Mouse (Mus musculus) C2C12 (cell line): ENCODE results near the gene Tfe3. TPM values are rescaled to one million over a fixed set of nuclear protein-coding genes. Genes with fewer than 3 reads are reported as not detected.

Source experiments
- H3K27me3 ChIP-seq: one replicate; pipeline ENCODE4 v1.6.1; 2011; ENCODE audit not compliant: control insufficient read depth, insufficient read depth, insufficient read length
- H3K36me3 ChIP-seq: one replicate; pipeline ENCODE4 v1.6.1; 2011; ENCODE audit not compliant: control insufficient read depth, insufficient read depth
- H3K4me3 ChIP-seq: one replicate; pipeline ENCODE4 v1.5.1; 2011; ENCODE audit warnings: mild to moderate bottlenecking, control low read depth; ENCODE audit not compliant: poor library complexity, insufficient read depth, severe bottlenecking
- H3K79me2 ChIP-seq: one replicate; pipeline ENCODE4 v1.6.1; 2011; ENCODE audit not compliant: control insufficient read depth, insufficient read depth
- H3K79me3 ChIP-seq: one replicate; pipeline ENCODE4 v1.6.1; 2011; ENCODE audit warnings: low read depth, control low read depth
- H3ac ChIP-seq: one replicate; pipeline ENCODE3; 2011; ENCODE audit warnings: low read depth; ENCODE audit not compliant: control insufficient read depth, insufficient read length
- CEBPB ChIP-seq: IDR thresholded peaks from one replicate; pipeline ENCODE4 v1.6.1; 2011; ENCODE audit warnings: low read depth, mild to moderate bottlenecking, control low read depth, moderate library complexity
- CTCF ChIP-seq: IDR thresholded peaks from one replicate; pipeline ENCODE4 v1.5.1; 2011; ENCODE audit not compliant: control insufficient read depth, insufficient read depth, insufficient read length
- FOSL1 ChIP-seq: IDR thresholded peaks from one replicate; pipeline ENCODE4 v1.8.0; 2011; ENCODE audit warnings: mild to moderate bottlenecking, low read length; ENCODE audit not compliant: poor library complexity, insufficient read depth, severe bottlenecking
- MAX ChIP-seq: IDR thresholded peaks from one replicate; pipeline ENCODE4 v1.6.1; 2011; ENCODE audit warnings: mild to moderate bottlenecking, control low read depth
- MYOD1 ChIP-seq: IDR thresholded peaks from one replicate; pipeline ENCODE4 v1.6.1; 2011; ENCODE audit warnings: low read depth; ENCODE audit not compliant: control insufficient read depth, insufficient read length
- MYOG ChIP-seq: IDR thresholded peaks from one replicate; pipeline ENCODE4 v1.6.1; 2011; ENCODE audit not compliant: control insufficient read depth, insufficient read length; ENCODE audit errors: extremely low read depth
- USF1 ChIP-seq: IDR thresholded peaks from one replicate; pipeline ENCODE4 v1.6.1; 2011; ENCODE audit warnings: low read depth, mild to moderate bottlenecking, control low read depth, moderate library complexity
- polyA plus RNA-seq: library from polyadenylated mRNA; unstranded; fragments of >200 nt; fragmentation: generic; extraction: Trizol; gene quantifications from one replicate; pipeline ENCODE4 v1.2.1, GENCODE M21; 2012; ENCODE audit warnings: missing spikeins

The Tfe3 gene
- polyA plus RNA-seq, 1 experiment = 46.7 TPM

DNA sequence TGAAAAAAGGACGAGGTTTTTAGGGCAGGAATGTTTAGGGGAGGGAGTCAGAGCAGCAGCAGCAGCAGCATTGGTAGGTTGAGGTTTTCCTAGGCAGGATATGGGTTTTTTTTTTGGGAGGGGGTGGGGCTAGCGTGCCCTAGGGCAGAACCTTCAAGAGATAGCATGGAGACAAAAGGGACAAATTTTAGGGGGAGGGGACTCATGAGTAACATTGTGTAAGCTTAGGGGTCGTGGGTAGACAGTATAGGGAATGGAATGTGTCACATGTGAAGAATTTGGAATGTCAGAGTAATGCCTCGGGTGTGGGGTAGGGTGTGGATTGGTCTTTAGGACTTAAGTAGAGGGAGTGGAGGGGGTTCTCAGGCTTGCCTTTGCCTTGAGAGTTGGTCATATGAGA is 39.7 kb upstream of the Tfe3 start:
- Histone ChIP-seq H3ac (no peak overlapping the region), H3K79me3 (no peaks in the 10 kb centered on the region), H3K36me3 (no peaks in the 10 kb centered on the region), H3K27me3 (no peaks in the 10 kb centered on the region), H3K79me2 (peaks cover 8% of the 10 kb centered on the region), H3K4me3 (peak overlapping the region; percentile 41)
- no peak for TF ChIP-seq FOSL1
- no peak for TF ChIP-seq MYOG
- TF ChIP-seq USF1 = no peak

DNA sequence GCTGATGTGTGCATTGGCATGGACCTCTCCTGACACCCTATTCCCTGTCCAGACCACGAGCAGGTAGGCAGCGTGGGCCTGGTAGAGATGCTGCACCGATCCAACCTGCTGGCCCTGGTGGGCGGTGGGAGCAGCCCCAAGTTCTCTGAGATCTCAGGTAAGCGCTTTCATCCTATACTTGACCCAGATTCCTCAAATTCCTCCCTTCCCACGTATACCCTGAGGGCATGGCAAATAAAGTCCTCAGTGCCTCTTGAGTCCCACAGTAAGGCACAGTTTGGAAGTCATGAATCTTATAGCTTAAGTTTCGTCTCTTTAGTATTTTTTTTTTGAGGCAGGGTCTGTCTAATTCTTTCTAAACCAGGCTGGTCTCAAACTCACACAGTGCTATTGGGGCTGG is 38.2 kb upstream of the Tfe3 start:
- peaks cover 8% of the 10 kb centered on the region for H3K79me2 ChIP-seq
- H3K4me3 ChIP-seq = no peak overlapping the region
- no peaks in the 10 kb centered on the region for H3K36me3 ChIP-seq
- H3K79me3 ChIP-seq = no peaks in the 10 kb centered on the region
- TF ChIP-seq FOSL1 = no peak
- no peaks in the 10 kb centered on the region for H3K27me3 ChIP-seq
- H3ac ChIP-seq = no peak overlapping the region

DNA sequence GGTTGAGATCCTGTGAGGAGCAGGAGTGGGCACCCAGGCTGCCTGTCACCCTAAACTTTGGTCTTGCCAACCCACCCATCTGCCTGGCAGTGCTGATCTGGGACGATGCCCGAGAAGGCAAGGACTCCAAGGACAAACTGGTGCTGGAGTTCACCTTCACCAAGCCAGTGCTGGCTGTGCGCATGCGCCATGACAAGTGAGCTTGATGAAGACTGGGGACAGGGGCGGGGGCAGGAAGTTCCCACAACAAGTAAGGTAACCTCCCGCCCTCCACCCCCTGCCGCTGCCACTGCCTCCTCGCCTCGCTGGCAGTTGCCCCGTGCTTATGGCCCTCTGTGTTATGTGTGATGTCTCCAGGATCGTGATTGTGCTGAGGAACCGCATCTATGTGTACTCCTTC is 36.5 kb upstream of the Tfe3 start:
- H3ac ChIP-seq = no peak overlapping the region
- H3K79me2 ChIP-seq = peaks cover 8% of the 10 kb centered on the region
- TF ChIP-seq MYOG (no peak), CTCF (no peak), MAX (no peak), CEBPB (no peak), FOSL1 (no peak), USF1 (no peak), MYOD1 (no peak)
- no peaks in the 10 kb centered on the region for H3K79me3 ChIP-seq
- H3K4me3 ChIP-seq = no peak overlapping the region
- H3K27me3 ChIP-seq = no peaks in the 10 kb centered on the region
- H3K36me3 ChIP-seq = no peaks in the 10 kb centered on the region

DNA sequence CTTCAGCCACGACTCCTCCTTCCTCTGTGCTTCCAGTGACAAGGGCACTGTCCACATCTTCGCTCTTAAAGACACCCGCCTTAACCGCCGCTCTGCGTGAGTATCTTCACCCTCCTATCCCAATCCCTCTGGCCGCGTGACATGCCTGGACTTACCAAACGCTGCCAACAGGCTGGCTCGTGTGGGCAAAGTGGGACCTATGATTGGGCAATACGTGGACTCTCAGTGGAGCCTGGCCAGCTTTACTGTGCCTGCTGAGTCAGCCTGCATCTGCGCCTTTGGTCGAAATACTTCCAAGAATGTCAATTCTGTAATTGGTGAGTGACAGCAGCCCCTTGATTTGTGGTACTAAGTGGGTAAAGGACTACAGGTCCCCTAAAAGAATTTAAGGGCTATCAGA is 35.2 kb upstream of the Tfe3 start:
- no peak overlapping the region for H3ac ChIP-seq
- TF ChIP-seq MYOD1 = no peak
- peak; percentile 49 for TF ChIP-seq CEBPB
- no peaks in the 10 kb centered on the region for H3K79me3 ChIP-seq
- no peaks in the 10 kb centered on the region for H3K27me3 ChIP-seq
- peaks cover 8% of the 10 kb centered on the region for H3K79me2 ChIP-seq
- no peaks in the 10 kb centered on the region for H3K36me3 ChIP-seq
- no peak overlapping the region for H3K4me3 ChIP-seq

DNA sequence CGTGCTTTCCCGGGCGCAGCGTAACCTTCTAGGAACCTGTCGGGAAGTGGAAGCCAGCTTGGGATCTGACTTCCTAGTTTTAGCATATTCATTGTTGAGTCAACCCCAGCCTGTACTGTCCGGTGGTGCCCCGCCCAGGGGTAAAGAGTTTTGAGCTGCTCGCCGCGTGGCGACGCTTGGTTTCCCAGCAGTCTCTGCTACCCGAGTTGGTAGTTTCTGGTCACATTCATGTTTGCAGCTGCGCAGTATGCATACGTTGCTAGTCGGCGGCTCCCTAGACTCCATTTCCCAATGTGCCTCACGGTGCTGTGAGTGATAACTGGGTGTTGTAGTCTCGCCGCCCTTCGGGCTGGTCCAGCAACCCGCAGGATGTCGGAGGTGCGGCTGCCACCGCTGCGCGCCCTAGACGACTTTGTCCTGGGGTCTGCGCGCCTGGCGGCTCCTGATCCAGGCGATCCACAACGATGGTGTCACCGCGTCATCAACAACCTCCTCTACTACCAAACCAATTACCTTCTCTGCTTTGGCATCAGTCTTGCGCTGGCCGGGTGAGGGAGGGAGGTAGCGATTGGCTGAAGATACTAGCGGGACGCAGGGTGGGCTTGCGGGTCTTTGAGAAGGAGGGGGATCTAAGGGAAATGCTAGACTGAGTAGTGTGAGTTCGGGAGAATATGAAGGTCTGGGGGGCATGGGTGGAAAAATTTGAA is 34.0 kb upstream of the Tfe3 start, which contains the start of gene Praf2:
TSS of gene Praf2 (plus strand) at position 225 of the 707 bp plus-strand sequence.
- H3ac ChIP-seq = peak within 1 kb of the TSS; percentile 76
- no peaks in the 10 kb centered on the region for H3K79me3 ChIP-seq
- no peaks in the 10 kb centered on the region for H3K27me3 ChIP-seq
- no peaks in the 10 kb centered on the region for H3K79me2 ChIP-seq
- H3K36me3 ChIP-seq = no peaks in the 10 kb centered on the region
- H3K4me3 ChIP-seq = peak within 1 kb of the TSS; percentile 45
- TF ChIP-seq MAX (peak; percentile 80), CEBPB (no peak)

DNA sequence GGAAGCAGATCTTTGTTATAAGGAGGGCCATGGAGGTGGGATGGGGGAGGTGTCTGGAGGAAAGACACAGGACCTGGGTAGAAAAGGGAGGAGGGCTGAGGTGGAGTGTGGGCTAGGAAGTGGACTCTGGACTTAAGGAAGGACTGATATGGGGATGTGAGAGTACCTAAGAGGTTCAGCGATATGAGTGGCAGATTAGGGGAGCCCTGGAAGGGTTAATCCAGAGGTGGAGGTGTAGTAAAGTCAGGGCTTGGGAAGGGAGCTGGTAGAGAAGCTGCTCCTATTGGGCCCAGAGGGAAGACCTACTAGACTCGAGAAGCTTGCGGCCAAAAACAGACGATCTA is 33.5 kb upstream of the Tfe3 start:
- no peaks in the 10 kb centered on the region for H3K27me3 ChIP-seq

More for the DNA sequence above, 33.5 kb upstream of the Tfe3 start:
- Histone ChIP-seq H3K36me3 (no peaks in the 10 kb centered on the region), H3K79me2 (no peaks in the 10 kb centered on the region), H3K4me3 (peak overlapping the region; percentile 45), H3K79me3 (no peaks in the 10 kb centered on the region), H3ac (peak overlapping the region; percentile 76)
- TF ChIP-seq MYOD1 (no peak), FOSL1 (no peak), MYOG (no peak), USF1 (no peak), CEBPB (no peak), CTCF (no peak), MAX (no peak)
